Mouse (Mus musculus) gastrocnemius, postnatal 4 days (tissue): ENCODE results near the gene Ddx41. TPM values are rescaled to one million over a fixed set of nuclear protein-coding genes. Genes with fewer than 3 reads are reported as not detected.
A peak's percentile ranks its signal among the peaks of the same experiment; 100 is the strongest.

Experiments used
- DNase-seq, 2 experiments: peaks; one replicate each; pipeline ENCODE4 v3.0.0; 2021 to 2022; ENCODE audit warnings: low spot score in 2 of 2, mixed read lengths in 2 of 2
- total RNA-seq, 2 experiments: library from RNA; stranded (reverse); gene quantifications; 2 replicates each; pipeline ENCODE4 v1.2.3; 2021

Gene Ddx41
- total RNA-seq, 2 experiments from 2014 or later, result 19.9 to 20.9 TPM

GRCm38 (mm10) chr13:55510332-55510667, 26.2 kb downstream of the Ddx41 start:
- no peak for DNase-seq

GRCm38 (mm10) chr13:55508531-55508930, 27.9 kb downstream of the Ddx41 start:
- DNase-seq, result no peak

GRCm38 (mm10) chr13:55507877-55508276, 28.6 kb downstream of the Ddx41 start:
- no peak for DNase-seq

GRCm38 (mm10) chr13:55506697-55507096, 29.8 kb downstream of the Ddx41 start:
- DNase-seq, result peak in 1 of 2 experiments; percentile 31

GRCm38 (mm10) chr13:55505810-55506209, 30.6 kb downstream of the Ddx41 start:
- DNase-seq, result no peak

- no peak for DNase-seq
Measured at GRCm38 (mm10) chr13:55504390-55504789, 32.1 kb downstream of the Ddx41 start.

- DNase-seq, result no peak
Measured at GRCm38 (mm10) chr13:55502405-55502804, 34.1 kb downstream of the Ddx41 start.

- DNase-seq, result no peak
Measured at GRCm38 (mm10) chr13:55500575-55500974, 35.9 kb downstream of the Ddx41 start.

GRCm38 (mm10) chr13:55498906-55499305, 37.6 kb downstream of the Ddx41 start:
- DNase-seq, result no peak

- DNase-seq, result no peak
Measured at GRCm38 (mm10) chr13:55496661-55497060, 39.8 kb downstream of the Ddx41 start.

- no peak for DNase-seq
Measured at GRCm38 (mm10) chr13:55495702-55496101, 40.8 kb downstream of the Ddx41 start.

- no peak for DNase-seq
Measured at GRCm38 (mm10) chr13:55494883-55495621, 41.4 kb downstream of the Ddx41 start.

GRCm38 (mm10) chr13:55494257-55494656, 42.2 kb downstream of the Ddx41 start:
- DNase-seq, result no peak

- peak in 1 of 2 experiments; percentile 68 for DNase-seq
Measured at GRCm38 (mm10) chr13:55487578-55488498, 48.6 kb downstream of the Ddx41 start, which contains the start of gene Dbn1. TSS of gene Dbn1 (minus strand) at chr13:55488111.

GRCm38 (mm10) chr13:55486916-55487577, 49.4 kb downstream of the Ddx41 start:
- peak in 1 of 2 experiments; percentile 59 for DNase-seq

- DNase-seq, result peak in 1 of 2 experiments; percentile 68
Measured at GRCm38 (mm10) chr13:55486029-55486794, 50.2 kb downstream of the Ddx41 start.

GRCm38 (mm10) chr13:55484520-55485088, 51.9 kb downstream of the Ddx41 start:
- DNase-seq, result no peak

GRCm38 (mm10) chr13:55483593-55483992, 52.9 kb downstream of the Ddx41 start:
- no peak for DNase-seq

GRCm38 (mm10) chr13:55483071-55483470, 53.4 kb downstream of the Ddx41 start:
- no peak for DNase-seq

GRCm38 (mm10) chr13:55482542-55482941, 53.9 kb downstream of the Ddx41 start:
- peak in 1 of 2 experiments; percentile 60 for DNase-seq
